Mouse (Mus musculus): ENCODE data around the gene Tmtc2. TPM values are rescaled to one million over a fixed set of nuclear protein-coding genes. Genes with fewer than 3 reads are reported as not detected.

Tmtc2 gene
- polyA plus RNA-seq, 1 experiment from 2014 or later = 6.2 TPM

GRCm38 (mm10) chr10:105535848-105536247 is 38.4 kb downstream of the Tmtc2 start:
- no peak for DNase-seq (ENCODE audit: low spot score)
- no peaks in the 10 kb centered on the region for H3K27me3 ChIP-seq (ENCODE audit: control insufficient read depth, insufficient read depth, low read length)
- no peak overlapping the region for H3K4me3 ChIP-seq (ENCODE audit: low read depth, low read length)
- H3K4me2 ChIP-seq (ENCODE audit: low read depth) = no peak overlapping the region
- H3K9ac ChIP-seq (ENCODE audit: low read length) = no peak overlapping the region
- H3K9me3 ChIP-seq (ENCODE audit: control insufficient read depth, low read length) = no peaks in the 10 kb centered on the region
- H3K27ac ChIP-seq (ENCODE audit: low read depth, low read length) = no peak overlapping the region
- no peak for ATAC-seq (ENCODE audit: insufficient read depth, low FRiP score, low TSS enrichment)
- H3K36me3 ChIP-seq (ENCODE audit: control insufficient read depth, insufficient read depth, low read length) = no peaks in the 10 kb centered on the region
- H3K4me1 ChIP-seq (ENCODE audit: control insufficient read depth, insufficient read depth, low read length) = no peaks in the 10 kb centered on the region

GRCm38 (mm10) chr10:105532747-105533146 is 41.5 kb downstream of the Tmtc2 start:
- H3K27ac ChIP-seq (ENCODE audit: low read depth, low read length) = no peak overlapping the region
- no peaks in the 10 kb centered on the region for H3K27me3 ChIP-seq (ENCODE audit: control insufficient read depth, insufficient read depth, low read length)
- 75% methylated on average over 7 of the region's 7 CpGs for WGBS
- H3K9ac ChIP-seq (ENCODE audit: low read length) = no peak overlapping the region
- ATAC-seq (ENCODE audit: insufficient read depth, low FRiP score, low TSS enrichment) (no peak), DNase-seq (ENCODE audit: low spot score) (no peak)
- H3K36me3 ChIP-seq (ENCODE audit: control insufficient read depth, insufficient read depth, low read length) = no peaks in the 10 kb centered on the region
- H3K4me2 ChIP-seq (ENCODE audit: low read depth) = no peak overlapping the region
- H3K4me3 ChIP-seq (ENCODE audit: low read depth, low read length) = no peak overlapping the region
- no peaks in the 10 kb centered on the region for H3K9me3 ChIP-seq (ENCODE audit: control insufficient read depth, low read length)
- H3K4me1 ChIP-seq (ENCODE audit: control insufficient read depth, insufficient read depth, low read length) = no peaks in the 10 kb centered on the region

GRCm38 (mm10) chr10:105532019-105532525 is 42.2 kb downstream of the Tmtc2 start:
- no peak overlapping the region for H3K27ac ChIP-seq (ENCODE audit: low read depth, low read length)
- H3K36me3 ChIP-seq (ENCODE audit: control insufficient read depth, insufficient read depth, low read length) = no peaks in the 10 kb centered on the region
- no peaks in the 10 kb centered on the region for H3K27me3 ChIP-seq (ENCODE audit: control insufficient read depth, insufficient read depth, low read length)
- no peaks in the 10 kb centered on the region for H3K4me1 ChIP-seq (ENCODE audit: control insufficient read depth, insufficient read depth, low read length)
- H3K4me2 ChIP-seq (ENCODE audit: low read depth) = no peak overlapping the region
- H3K9ac ChIP-seq (ENCODE audit: low read length) = no peak overlapping the region
- 83% methylated on average over 5 of the region's 5 CpGs for WGBS
- no peaks in the 10 kb centered on the region for H3K9me3 ChIP-seq (ENCODE audit: control insufficient read depth, low read length)
- no peak overlapping the region for H3K4me3 ChIP-seq (ENCODE audit: low read depth, low read length)
- DNase-seq (ENCODE audit: low spot score) = no peak
- ATAC-seq (ENCODE audit: insufficient read depth, low FRiP score, low TSS enrichment) = no peak

- ATAC-seq (ENCODE audit: insufficient read depth, low FRiP score, low TSS enrichment) (no peak), DNase-seq (ENCODE audit: low spot score) (no peak)
- H3K9ac ChIP-seq (ENCODE audit: low read length) = no peak overlapping the region
- WGBS = 80% methylated on average over 9 of the region's 9 CpGs
- no peak overlapping the region for H3K4me2 ChIP-seq (ENCODE audit: low read depth)
- H3K4me3 ChIP-seq (ENCODE audit: low read depth, low read length) = no peak overlapping the region
- H3K27ac ChIP-seq (ENCODE audit: low read depth, low read length) = no peak overlapping the region
- no peaks in the 10 kb centered on the region for H3K36me3 ChIP-seq (ENCODE audit: control insufficient read depth, insufficient read depth, low read length)
- no peaks in the 10 kb centered on the region for H3K27me3 ChIP-seq (ENCODE audit: control insufficient read depth, insufficient read depth, low read length)
- H3K4me1 ChIP-seq (ENCODE audit: control insufficient read depth, insufficient read depth, low read length) = no peaks in the 10 kb centered on the region
- H3K9me3 ChIP-seq (ENCODE audit: control insufficient read depth, low read length) = no peaks in the 10 kb centered on the region
Observed at GRCm38 (mm10) chr10:105531080-105531894, 43.0 kb downstream of the Tmtc2 start.

GRCm38 (mm10) chr10:105523405-105524088 is 50.7 kb downstream of the Tmtc2 start:
- Histone ChIP-seq H3K4me3 (ENCODE audit: low read depth, low read length) (no peak overlapping the region), H3K9ac (ENCODE audit: low read length) (no peak overlapping the region), H3K27me3 (ENCODE audit: control insufficient read depth, insufficient read depth, low read length) (no peaks in the 10 kb centered on the region), H3K4me1 (ENCODE audit: control insufficient read depth, insufficient read depth, low read length) (no peaks in the 10 kb centered on the region), H3K4me2 (ENCODE audit: low read depth) (no peak overlapping the region), H3K27ac (ENCODE audit: low read depth, low read length) (no peak overlapping the region), H3K9me3 (ENCODE audit: control insufficient read depth, low read length) (no peaks in the 10 kb centered on the region), H3K36me3 (ENCODE audit: control insufficient read depth, insufficient read depth, low read length) (no peaks in the 10 kb centered on the region)
- WGBS = 41% methylated on average over 8 of the region's 8 CpGs
- ATAC-seq (ENCODE audit: insufficient read depth, low FRiP score, low TSS enrichment) = no peak
- DNase-seq (ENCODE audit: low spot score) = no peak

GRCm38 (mm10) chr10:105522431-105522830 is 51.8 kb downstream of the Tmtc2 start:
- no peaks in the 10 kb centered on the region for H3K4me1 ChIP-seq (ENCODE audit: control insufficient read depth, insufficient read depth, low read length)
- DNase-seq (ENCODE audit: low spot score) (no peak), ATAC-seq (ENCODE audit: insufficient read depth, low FRiP score, low TSS enrichment) (no peak)
- H3K9ac ChIP-seq (ENCODE audit: low read length) = no peak overlapping the region
- no peak overlapping the region for H3K4me3 ChIP-seq (ENCODE audit: low read depth, low read length)
- no peaks in the 10 kb centered on the region for H3K27me3 ChIP-seq (ENCODE audit: control insufficient read depth, insufficient read depth, low read length)
- whole genome bisulfite sequencing = 73% methylated on average over 7 of the region's 7 CpGs
- no peak overlapping the region for H3K4me2 ChIP-seq (ENCODE audit: low read depth)
- no peak overlapping the region for H3K27ac ChIP-seq (ENCODE audit: low read depth, low read length)
- no peaks in the 10 kb centered on the region for H3K9me3 ChIP-seq (ENCODE audit: control insufficient read depth, low read length)
- H3K36me3 ChIP-seq (ENCODE audit: control insufficient read depth, insufficient read depth, low read length) = no peaks in the 10 kb centered on the region

- Histone ChIP-seq H3K4me1 (ENCODE audit: control insufficient read depth, insufficient read depth, low read length) (no peaks in the 10 kb centered on the region), H3K9ac (ENCODE audit: low read length) (no peak overlapping the region), H3K27me3 (ENCODE audit: control insufficient read depth, insufficient read depth, low read length) (no peaks in the 10 kb centered on the region), H3K9me3 (ENCODE audit: control insufficient read depth, low read length) (no peaks in the 10 kb centered on the region), H3K27ac (ENCODE audit: low read depth, low read length) (no peak overlapping the region), H3K4me2 (ENCODE audit: low read depth) (no peak overlapping the region), H3K36me3 (ENCODE audit: control insufficient read depth, insufficient read depth, low read length) (no peaks in the 10 kb centered on the region), H3K4me3 (ENCODE audit: low read depth, low read length) (no peak overlapping the region)
- WGBS = 85% methylated on average over 6 of the region's 6 CpGs
- ATAC-seq (ENCODE audit: insufficient read depth, low FRiP score, low TSS enrichment) = no peak
- DNase-seq (ENCODE audit: low spot score) = no peak
Observed at GRCm38 (mm10) chr10:105519154-105519806, 55.0 kb downstream of the Tmtc2 start.

GRCm38 (mm10) chr10:105518144-105518543 is 56.1 kb downstream of the Tmtc2 start:
- WGBS = 90% methylated on average over 9 of the region's 9 CpGs
- Histone ChIP-seq H3K4me1 (ENCODE audit: control insufficient read depth, insufficient read depth, low read length) (no peaks in the 10 kb centered on the region), H3K4me3 (ENCODE audit: low read depth, low read length) (no peak overlapping the region), H3K4me2 (ENCODE audit: low read depth) (no peak overlapping the region), H3K9ac (ENCODE audit: low read length) (no peak overlapping the region), H3K27ac (ENCODE audit: low read depth, low read length) (no peak overlapping the region), H3K9me3 (ENCODE audit: control insufficient read depth, low read length) (no peaks in the 10 kb centered on the region), H3K27me3 (ENCODE audit: control insufficient read depth, insufficient read depth, low read length) (no peaks in the 10 kb centered on the region), H3K36me3 (ENCODE audit: control insufficient read depth, insufficient read depth, low read length) (no peaks in the 10 kb centered on the region)
- peak; percentile 58; the same call in 1 of the 2 replicates for ATAC-seq (ENCODE audit: insufficient read depth, low FRiP score, low TSS enrichment)
- no peak for DNase-seq (ENCODE audit: low spot score)
